Mouse (Mus musculus): ENCODE results near the gene Ceacam9. TPM values are rescaled to one million over a fixed set of nuclear protein-coding genes. Genes with fewer than 3 reads are reported as not detected.

Ceacam9 gene
- total and polyA plus RNA-seq, 2 experiments from 2014 or later: 0.18 TPM; not detected in 1

GRCm38 (mm10) chr7:16760292-16760691, 38.6 kb downstream of the Ceacam9 start:
- no peaks in the 10 kb centered on the region for H3K9me3 ChIP-seq (ENCODE audit: low read length)

GRCm38 (mm10) chr7:16761005-16761481, 39.3 kb downstream of the Ceacam9 start:
- no peak overlapping the region for H3K4me2 ChIP-seq (ENCODE audit: low read depth)
- H3K4me1 ChIP-seq (ENCODE audit: insufficient read depth): no peaks in the 10 kb centered on the region
- no peak overlapping the region for H3K27ac ChIP-seq (ENCODE audit: low read depth, low read length)
- H3K4me3 ChIP-seq (ENCODE audit: low read depth, low read length): no peak overlapping the region
- no peak for TF ChIP-seq CTCF (IDR thresholded peaks at IDR 0.05; ENCODE audit: low read depth)
- ATAC-seq: no peak
- no peak for DNase-seq
- no peak overlapping the region for H3K9ac ChIP-seq
- H3K27me3 ChIP-seq (ENCODE audit: insufficient read depth, low read length): no peaks in the 10 kb centered on the region
- 64% methylated on average over 10 of the region's 10 CpGs for WGBS
- H3K9me3 ChIP-seq (ENCODE audit: low read length): no peaks in the 10 kb centered on the region
- no peaks in the 10 kb centered on the region for H3K36me3 ChIP-seq (ENCODE audit: insufficient read depth)

More at GRCm38 (mm10) chr7:16760292-16760691, 38.6 kb downstream of the Ceacam9 start:
- Histone ChIP-seq H3K4me3 (ENCODE audit: low read depth, low read length) (no peak overlapping the region), H3K4me1 (ENCODE audit: insufficient read depth) (no peaks in the 10 kb centered on the region), H3K4me2 (ENCODE audit: low read depth) (no peak overlapping the region), H3K9ac (no peak overlapping the region), H3K27ac (ENCODE audit: low read depth, low read length) (no peak overlapping the region), H3K27me3 (ENCODE audit: insufficient read depth, low read length) (no peaks in the 10 kb centered on the region), H3K36me3 (ENCODE audit: insufficient read depth) (no peaks in the 10 kb centered on the region)
- ATAC-seq (no peak), DNase-seq (no peak)
- 30% methylated on average over 8 of the region's 8 CpGs for WGBS
- TF ChIP-seq CTCF (IDR thresholded peaks at IDR 0.05; ENCODE audit: low read depth): no peak

- ATAC-seq (no peak), DNase-seq (no peak)
- Histone ChIP-seq H3K9me3 (ENCODE audit: low read length) (no peaks in the 10 kb centered on the region), H3K4me3 (ENCODE audit: low read depth, low read length) (no peak overlapping the region), H3K27ac (ENCODE audit: low read depth, low read length) (no peak overlapping the region), H3K4me2 (ENCODE audit: low read depth) (no peak overlapping the region), H3K27me3 (ENCODE audit: insufficient read depth, low read length) (no peaks in the 10 kb centered on the region), H3K4me1 (ENCODE audit: insufficient read depth) (no peaks in the 10 kb centered on the region), H3K9ac (no peak overlapping the region), H3K36me3 (ENCODE audit: insufficient read depth) (no peaks in the 10 kb centered on the region)
- TF ChIP-seq CTCF (IDR thresholded peaks at IDR 0.05; ENCODE audit: low read depth): no peak
- 54% methylated on average over 5 of the region's 5 CpGs for WGBS
These were observed 39.9 kb downstream of the Ceacam9 start for GRCm38 (mm10) chr7:16761630-16762029.

GRCm38 (mm10) chr7:16763463-16764218, 41.9 kb downstream of the Ceacam9 start:
- no peak overlapping the region for H3K9ac ChIP-seq
- no peaks in the 10 kb centered on the region for H3K9me3 ChIP-seq (ENCODE audit: low read length)
- 85% methylated on average over 7 of the region's 7 CpGs for WGBS
- H3K4me3 ChIP-seq (ENCODE audit: low read depth, low read length): no peak overlapping the region
- H3K4me2 ChIP-seq (ENCODE audit: low read depth): no peak overlapping the region
- no peak for TF ChIP-seq CTCF (IDR thresholded peaks at IDR 0.05; ENCODE audit: low read depth)
- H3K36me3 ChIP-seq (ENCODE audit: insufficient read depth): no peaks in the 10 kb centered on the region
- no peak overlapping the region for H3K27ac ChIP-seq (ENCODE audit: low read depth, low read length)
- H3K27me3 ChIP-seq (ENCODE audit: insufficient read depth, low read length): no peaks in the 10 kb centered on the region
- no peak for ATAC-seq
- H3K4me1 ChIP-seq (ENCODE audit: insufficient read depth): no peaks in the 10 kb centered on the region
- no peak for DNase-seq

GRCm38 (mm10) chr7:16766443-16766842, 44.7 kb downstream of the Ceacam9 start:
- DNase-seq: no peak
- Histone ChIP-seq H3K4me2 (ENCODE audit: low read depth) (no peak overlapping the region), H3K27ac (ENCODE audit: low read depth, low read length) (no peak overlapping the region), H3K9ac (no peak overlapping the region), H3K4me3 (ENCODE audit: low read depth, low read length) (no peak overlapping the region), H3K27me3 (ENCODE audit: insufficient read depth, low read length) (no peaks in the 10 kb centered on the region), H3K9me3 (ENCODE audit: low read length) (no peaks in the 10 kb centered on the region), H3K4me1 (ENCODE audit: insufficient read depth) (no peaks in the 10 kb centered on the region), H3K36me3 (ENCODE audit: insufficient read depth) (no peaks in the 10 kb centered on the region)
- ATAC-seq: no peak
- WGBS: 20% methylated on average over 2 of the region's 2 CpGs
- no peak for TF ChIP-seq CTCF (IDR thresholded peaks at IDR 0.05; ENCODE audit: low read depth)

Other genes with a start within 250 kb of the Ceacam9 start
- gene Npas1, start 244.2 kb upstream of the Ceacam9 start, total RNA-seq (2014; rRNA removed): 10.1 and 10.2 TPM in 2 replicates
- gene Npas1, start 244.2 kb upstream of the Ceacam9 start, polyA plus RNA-seq (2015; fragmentation: Nextera tagmentation; extraction: Ambion mirVana): 12.6 and 14.7 TPM in 2 replicates
- 133 and 149 TPM in 2 replicates for gene Arhgap35, start 106.9 kb upstream of the Ceacam9 start, total RNA-seq (2014; rRNA removed)
- 20.6 and 27.0 TPM in 2 replicates for gene Arhgap35, start 106.9 kb upstream of the Ceacam9 start, polyA plus RNA-seq (2015; fragmentation: Nextera tagmentation; extraction: Ambion mirVana)
- not detected in 2 replicates for gene Ceacam15, start 46.2 kb upstream of the Ceacam9 start, total RNA-seq (2014; rRNA removed)
- gene Ceacam15, start 46.2 kb upstream of the Ceacam9 start, polyA plus RNA-seq (2015; fragmentation: Nextera tagmentation; extraction: Ambion mirVana): not detected in 2 replicates
- gene Ap2s1, start 16.5 kb downstream of the Ceacam9 start, total RNA-seq (2014; rRNA removed): 519 and 565 TPM in 2 replicates
- gene Ap2s1, start 16.5 kb downstream of the Ceacam9 start, polyA plus RNA-seq (2015; fragmentation: Nextera tagmentation; extraction: Ambion mirVana): 566 and 578 TPM in 2 replicates
- gene Slc1a5, start 59.4 kb downstream of the Ceacam9 start, total RNA-seq (2014; rRNA removed): 6.3 and 9.3 TPM in 2 replicates
- gene Slc1a5, start 59.4 kb downstream of the Ceacam9 start, polyA plus RNA-seq (2015; fragmentation: Nextera tagmentation; extraction: Ambion mirVana): 7.2 and 7.5 TPM in 2 replicates
- gene Strn4, start 94.0 kb downstream of the Ceacam9 start, total RNA-seq (2014; rRNA removed): 240 and 243 TPM in 2 replicates
- 168 and 169 TPM in 2 replicates for gene Strn4, start 94.0 kb downstream of the Ceacam9 start, polyA plus RNA-seq (2015; fragmentation: Nextera tagmentation; extraction: Ambion mirVana)
- gene Fkrp, start 94.8 kb downstream of the Ceacam9 start, total RNA-seq (2014; rRNA removed): 40.0 and 54.6 TPM in 2 replicates
- gene Fkrp, start 94.8 kb downstream of the Ceacam9 start, polyA plus RNA-seq (2015; fragmentation: Nextera tagmentation; extraction: Ambion mirVana): 31.7 and 37.8 TPM in 2 replicates
- gene Prkd2, start 121.0 kb downstream of the Ceacam9 start, total RNA-seq (2014; rRNA removed): 2.9 and 3.9 TPM in 2 replicates
- gene Prkd2, start 121.0 kb downstream of the Ceacam9 start, polyA plus RNA-seq (2015; fragmentation: Nextera tagmentation; extraction: Ambion mirVana): 2.7 and 4.0 TPM in 2 replicates
- 69.0 and 70.3 TPM in 2 replicates for gene Dact3, start 153.4 kb downstream of the Ceacam9 start, total RNA-seq (2014; rRNA removed)
- 7.8 and 8.6 TPM in 2 replicates for gene Dact3, start 153.4 kb downstream of the Ceacam9 start, polyA plus RNA-seq (2015; fragmentation: Nextera tagmentation; extraction: Ambion mirVana)
- not detected in 2 replicates for gene Gng8, start 169.9 kb downstream of the Ceacam9 start, total RNA-seq (2014; rRNA removed)
- gene Gng8, start 169.9 kb downstream of the Ceacam9 start, polyA plus RNA-seq (2015; fragmentation: Nextera tagmentation; extraction: Ambion mirVana): 9.3 and 16.4 TPM in 2 replicates
- gene Ptgir, start 184.6 kb downstream of the Ceacam9 start, total RNA-seq (2014; rRNA removed): 0.15 TPM in 1 of 2 replicates, not detected in the other
- gene Ptgir, start 184.6 kb downstream of the Ceacam9 start, polyA plus RNA-seq (2015; fragmentation: Nextera tagmentation; extraction: Ambion mirVana): 0.08 and 0.09 TPM in 2 replicates
- gene Calm3, start 202.2 kb downstream of the Ceacam9 start, total RNA-seq (2014; rRNA removed): 1,323 and 1,444 TPM in 2 replicates
- 403 and 424 TPM in 2 replicates for gene Calm3, start 202.2 kb downstream of the Ceacam9 start, polyA plus RNA-seq (2015; fragmentation: Nextera tagmentation; extraction: Ambion mirVana)
- 98.9 and 133 TPM in 2 replicates for gene Pnmal2, start 222.8 kb downstream of the Ceacam9 start, total RNA-seq (2014; rRNA removed)
- 87.5 and 134 TPM in 2 replicates for gene Pnmal2, start 222.8 kb downstream of the Ceacam9 start, polyA plus RNA-seq (2015; fragmentation: Nextera tagmentation; extraction: Ambion mirVana)
- gene Pnmal1, start 237.8 kb downstream of the Ceacam9 start, total RNA-seq (2014; rRNA removed): 53.4 and 64.8 TPM in 2 replicates
- 51.1 and 61.5 TPM in 2 replicates for gene Pnmal1, start 237.8 kb downstream of the Ceacam9 start, polyA plus RNA-seq (2015; fragmentation: Nextera tagmentation; extraction: Ambion mirVana)

All from forebrain, postnatal 0 days (tissue).